Mouse (Mus musculus) MEL (cell line): ENCODE data around the gene Tdrd6. TPM values are rescaled to one million over a fixed set of nuclear protein-coding genes. Genes with fewer than 3 reads are reported as not detected.
A peak's percentile ranks its signal among the peaks of the same experiment; 100 is the strongest.

Experiments
- DNase-seq: peaks from one replicate; pipeline ENCODE4 v3.0.0; 2011; ENCODE audit warnings: low read depth, low spot score
- H3K27ac ChIP-seq: 2 replicates; pipeline ENCODE4 v1.5.1; 2012; ENCODE audit warnings: low read depth, mild to moderate bottlenecking, control low read depth, low read length, moderate library complexity; ENCODE audit not compliant: control insufficient read depth
- H3K27me3 ChIP-seq, 2 experiments: fragments of 150-350 bp in 1 of 2; sonication (generic) in 1 of 2; 2 replicates each; pipeline ENCODE4 v1.6.1; 2012; ENCODE audit warnings: low read length in 2 of 2, mild to moderate bottlenecking in 2 of 2, improper control_type of control experiment in 1 of 2, moderate library complexity in 1 of 2; ENCODE audit not compliant: insufficient read depth in 2 of 2, control insufficient read depth in 1 of 2
- H3K36me3 ChIP-seq, 2 experiments: 2 replicates each; pipeline ENCODE4 v1.6.1; 2012 to 2014; ENCODE audit warnings: low read length in 2 of 2, improper control_type of control experiment in 1 of 2, inconsistent platforms in 1 of 2, mild to moderate bottlenecking in 1 of 2; ENCODE audit not compliant: insufficient read depth in 2 of 2, control insufficient read depth in 1 of 2
- H3K4me1 ChIP-seq, 2 experiments: fragments of 150-350 bp in 1 of 2; sonication (generic) in 1 of 2; 2 replicates each; pipeline ENCODE4 v1.6.1; 2012; ENCODE audit warnings: low read length in 2 of 2, improper control_type of control experiment in 1 of 2, mild to moderate bottlenecking in 1 of 2; ENCODE audit not compliant: insufficient read depth in 2 of 2, control insufficient read depth in 1 of 2
- H3K4me3 ChIP-seq, 2 experiments: fragments of 150-350 bp in 1 of 2; sonication (generic) in 1 of 2; 2 replicates each; pipeline ENCODE4 v1.5.1; 2012; ENCODE audit warnings: low read depth in 2 of 2, low read length in 2 of 2, mild to moderate bottlenecking in 2 of 2, moderate library complexity in 2 of 2, control low read depth in 1 of 2, improper control_type of control experiment in 1 of 2; ENCODE audit not compliant: control insufficient read depth in 1 of 2, insufficient read depth in 1 of 2
- H3K79me2 ChIP-seq: 2 replicates; pipeline ENCODE4 v1.6.1; 2012; ENCODE audit warnings: mild to moderate bottlenecking, low read length, moderate library complexity; ENCODE audit not compliant: control insufficient read depth, poor library complexity, insufficient read depth
- H3K9ac ChIP-seq: 2 replicates; pipeline ENCODE4 v1.6.1; 2012; ENCODE audit warnings: low read depth, mild to moderate bottlenecking, control low read depth, low read length, moderate library complexity; ENCODE audit not compliant: control insufficient read depth, poor library complexity, severe bottlenecking
- H3K9me3 ChIP-seq: fragments of 150-350 bp; sonication (generic); replicated peaks from 2 replicates; pipeline ENCODE4 v1.6.1; 2012; ENCODE audit warnings: mild to moderate bottlenecking, low read length, improper control_type of control experiment, moderate library complexity; ENCODE audit not compliant: insufficient read depth
- BHLHE40 ChIP-seq: IDR thresholded peaks from 2 replicates; pipeline ENCODE4 v1.6.1; 2012; ENCODE audit warnings: low read depth, mild to moderate bottlenecking, inconsistent platforms, low read length, improper control_type of control experiment, borderline replicate concordance
- CHD1 ChIP-seq: IDR thresholded peaks from 2 replicates; pipeline ENCODE4 v1.6.1; 2012; ENCODE audit warnings: low read depth, mild to moderate bottlenecking, inconsistent platforms, low read length, improper control_type of control experiment
- CTCF ChIP-seq, 3 experiments: IDR thresholded peaks in 2 of 3; conservative IDR thresholded peaks in 1 of 3; 2 replicates each; pipeline ENCODE4 v1.5.1; 2011 to 2012; ENCODE audit warnings: low read length in 3 of 3, low read depth in 2 of 3, mild to moderate bottlenecking in 2 of 3, improper control_type of control experiment in 1 of 3, inconsistent platforms in 1 of 3, mixed read lengths in 1 of 3, moderate library complexity in 1 of 3; ENCODE audit not compliant: control insufficient read depth in 1 of 3, insufficient read depth in 1 of 3, poor library complexity in 1 of 3, severe bottlenecking in 1 of 3
- E2F4 ChIP-seq: IDR thresholded peaks from 2 replicates; pipeline ENCODE4 v1.6.1; 2011; ENCODE audit warnings: low read depth, low read length, improper control_type of control experiment, borderline replicate concordance
- ETS1 ChIP-seq: IDR thresholded peaks from 2 replicates; pipeline ENCODE4 v1.6.1; 2012; ENCODE audit warnings: low read depth, mild to moderate bottlenecking, inconsistent platforms, low read length, improper control_type of control experiment, moderate library complexity
- GABPA ChIP-seq: IDR thresholded peaks from 2 replicates; pipeline ENCODE4 v1.6.1; 2012; ENCODE audit warnings: low read depth, mild to moderate bottlenecking, inconsistent platforms, low read length, improper control_type of control experiment, moderate library complexity
- GATA1 ChIP-seq: IDR thresholded peaks from 2 replicates; pipeline ENCODE4 v1.6.1; 2011; ENCODE audit warnings: low read depth, low read length, improper control_type of control experiment
- HCFC1 ChIP-seq: IDR thresholded peaks from 2 replicates; pipeline ENCODE4 v1.6.1; 2012; ENCODE audit warnings: low read depth, mild to moderate bottlenecking, inconsistent platforms, low read length, improper control_type of control experiment, moderate library complexity
- MAZ ChIP-seq: IDR thresholded peaks from 2 replicates; pipeline ENCODE4 v1.6.1; 2012; ENCODE audit warnings: low read depth, mild to moderate bottlenecking, inconsistent platforms, low read length, improper control_type of control experiment
- MEF2A ChIP-seq: IDR thresholded peaks from 2 replicates; pipeline ENCODE4 v1.6.1; 2014; ENCODE audit warnings: low read depth, mild to moderate bottlenecking, inconsistent platforms, low read length, improper control_type of control experiment; ENCODE audit not compliant: poor library complexity, insufficient replicate concordance, severe bottlenecking; ENCODE audit errors: extremely low read depth
- MYB ChIP-seq: IDR thresholded peaks from 2 replicates; pipeline ENCODE4 v1.6.1; 2011; ENCODE audit warnings: mild to moderate bottlenecking, low read depth, low read length, improper control_type of control experiment
- MYC ChIP-seq: IDR thresholded peaks from 2 replicates; pipeline ENCODE4 v1.6.1; 2011; ENCODE audit warnings: low read depth, mild to moderate bottlenecking, low read length, improper control_type of control experiment, moderate library complexity
- NELFE ChIP-seq: IDR thresholded peaks from 2 replicates; pipeline ENCODE4 v1.6.1; 2011; ENCODE audit warnings: low read depth, low read length, improper control_type of control experiment
- POLR2AphosphoS5 ChIP-seq: IDR thresholded peaks from 2 replicates; pipeline ENCODE4 v1.6.1; 2012; ENCODE audit warnings: low read depth, borderline replicate concordance, mild to moderate bottlenecking, inconsistent platforms, low read length, moderate library complexity, mixed read lengths
- RAD21 ChIP-seq: IDR thresholded peaks from 2 replicates; pipeline ENCODE4 v1.6.1; 2011; ENCODE audit warnings: mild to moderate bottlenecking, low read depth, low read length, improper control_type of control experiment
- RCOR1 ChIP-seq: IDR thresholded peaks from 2 replicates; pipeline ENCODE4 v1.6.1; 2012; ENCODE audit warnings: low read depth, mild to moderate bottlenecking, inconsistent platforms, low read length, improper control_type of control experiment
- SMC3 ChIP-seq: IDR thresholded peaks from 2 replicates; pipeline ENCODE4 v1.6.1; 2011; ENCODE audit warnings: low read depth, low read length, improper control_type of control experiment
- TAL1 ChIP-seq: IDR thresholded peaks from 2 replicates; pipeline ENCODE4 v1.6.1; 2012; ENCODE audit warnings: mild to moderate bottlenecking, inconsistent platforms, low read length, moderate library complexity, mixed read lengths
- UBTF ChIP-seq: IDR thresholded peaks from 2 replicates; pipeline ENCODE4 v1.6.1; 2012; ENCODE audit warnings: low read depth, mild to moderate bottlenecking, inconsistent platforms, low read length, improper control_type of control experiment, moderate library complexity, borderline replicate concordance; ENCODE audit not compliant: insufficient read depth
- USF1 ChIP-seq: IDR thresholded peaks from 2 replicates; pipeline ENCODE4 v1.6.1; 2014; ENCODE audit warnings: low read depth, mild to moderate bottlenecking, inconsistent platforms, low read length, improper control_type of control experiment, moderate library complexity
- ZC3H11A ChIP-seq: IDR thresholded peaks from 2 replicates; pipeline ENCODE4 v1.6.1; 2012; ENCODE audit warnings: low read depth, mild to moderate bottlenecking, inconsistent platforms, low read length, improper control_type of control experiment
- ZKSCAN1 ChIP-seq: IDR thresholded peaks from 2 replicates; pipeline ENCODE4 v1.6.1; 2012; ENCODE audit warnings: low read depth, mild to moderate bottlenecking, inconsistent platforms, low read length, improper control_type of control experiment, moderate library complexity
- ZMIZ1 ChIP-seq: IDR thresholded peaks from 2 replicates; pipeline ENCODE4 v1.6.1; 2012; ENCODE audit warnings: low read depth, mild to moderate bottlenecking, inconsistent platforms, low read length, improper control_type of control experiment, moderate library complexity
- polyA plus RNA-seq, 2 experiments: library from polyadenylated mRNA; stranded (reverse) in 1 of 2; unstranded in 1 of 2; fragments of >175 nt in 1 of 2; fragments of >200 nt in 1 of 2; gene quantifications; 2 replicates each; pipeline versions ENCODE4 v1.2.1 to v1.2.4; 2012; ENCODE audit warnings: low replicate concordance in 2 of 2, low read depth in 1 of 2; ENCODE audit not compliant: insufficient read length in 2 of 2, insufficient read depth in 1 of 2, missing spikeins in 1 of 2
- total RNA-seq: library from RNA; depleted of rRNA; stranded (reverse); fragments of 300-350 nt; gene quantifications from 2 replicates; pipeline ENCODE4 v1.2.3, GENCODE M21; 2012

Gene Tdrd6
- total and polyA plus RNA-seq, 3 experiments = not detected

DNA sequence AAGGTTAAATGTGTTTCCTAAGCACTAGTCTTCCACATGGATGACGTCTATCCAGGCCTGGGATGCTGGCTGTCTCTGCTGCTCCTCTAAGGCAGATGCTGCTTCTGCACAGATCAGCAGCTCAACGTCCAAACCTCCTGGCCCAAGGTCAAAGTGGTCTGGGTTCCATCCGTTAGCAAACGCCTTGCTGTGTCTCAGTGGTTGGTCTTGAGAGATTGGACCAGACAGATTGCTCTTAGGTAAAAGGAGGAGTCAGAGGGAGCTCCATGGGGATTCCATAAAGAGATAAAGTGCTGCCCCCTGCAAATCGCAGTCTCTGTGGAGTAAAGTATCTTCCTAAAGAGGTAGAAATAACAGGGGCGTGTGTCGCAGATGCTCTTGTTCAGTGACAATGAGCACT lies 13.1 kb upstream of the Tdrd6 start:
- H3K4me3 ChIP-seq = no peak overlapping the region
- H3K9ac ChIP-seq = no peak overlapping the region
- H3K79me2 ChIP-seq = no peaks in the 10 kb centered on the region
- H3K36me3 ChIP-seq = no peaks in the 10 kb centered on the region
- TF ChIP-seq RAD21 = no peak
- TF ChIP-seq BHLHE40 = no peak
- TF ChIP-seq UBTF = no peak
- no peak for TF ChIP-seq SMC3
- TF ChIP-seq TAL1 = no peak
- no peak for TF ChIP-seq NELFE
- no peak for TF ChIP-seq MYC
- TF ChIP-seq E2F4 = no peak
- no peak for TF ChIP-seq MEF2A
- TF ChIP-seq ZMIZ1 = no peak
- no peak for TF ChIP-seq POLR2AphosphoS5
- no peak for TF ChIP-seq MAZ
- TF ChIP-seq ZC3H11A = no peak
- TF ChIP-seq ETS1 = no peak
- TF ChIP-seq CHD1 = no peak
- no peak for TF ChIP-seq ZKSCAN1
- no peak for TF ChIP-seq GABPA
- no peak for TF ChIP-seq RCOR1
- TF ChIP-seq MYB = no peak
- TF ChIP-seq USF1 = no peak
- no peak overlapping the region for H3K27ac ChIP-seq
- no peaks in the 10 kb centered on the region for H3K27me3 ChIP-seq
- no peaks in the 10 kb centered on the region for H3K9me3 ChIP-seq
- no peak for DNase-seq
- no peaks in the 10 kb centered on the region for H3K4me1 ChIP-seq

- Histone ChIP-seq H3K27ac (no peak overlapping the region), H3K79me2 (no peaks in the 10 kb centered on the region), H3K4me3 (no peak overlapping the region), H3K27me3 (no peaks in the 10 kb centered on the region)
- TF ChIP-seq CTCF (IDR thresholded peaks at IDR 0.05 in 2 of 3, conservative IDR thresholded peaks at IDR 0.05 in 1 of 3; ENCODE audit: control insufficient read depth in 1 of 3, insufficient read depth in 1 of 3, low read depth in 2 of 3, low read length in 3 of 3, poor library complexity in 1 of 3, severe bottlenecking in 1 of 3) (0 out of 6 replicates have a peak, but pooled peaks of 1 of the 3 experiments have one; percentile 2), HCFC1 (no peak), UBTF (no peak), GATA1 (no peak)
- TF ChIP-seq, all 39 proteins: peak for 1
- Histone ChIP-seq H3K9ac (no peak overlapping the region), H3K36me3 (no peaks in the 10 kb centered on the region), H3K9me3 (no peaks in the 10 kb centered on the region), H3K4me1 (no peaks in the 10 kb centered on the region)
- DNase-seq = no peak
Observed at GRCm38 (mm10) chr17:43640825-43641224, 10.7 kb upstream of the Tdrd6 start.
